Mouse (Mus musculus) limb, embryonic 12.5 days (tissue): Measurements from ENCODE around the gene Mllt3. TPM values are rescaled to one million over a fixed set of nuclear protein-coding genes. Genes with fewer than 3 reads are reported as not detected.

Experiments used
- ATAC-seq: fragments of 200-750 bp; cut with Nextera tagmentation; 2 replicates; pipeline ENCODE4 v1.8.0; 2017; ENCODE audit warnings: low read depth, moderate TSS enrichment; ENCODE audit not compliant: insufficient number of reproducible peaks, insufficient read depth, low FRiP score, low TSS enrichment
- H3K27ac ChIP-seq: fragments of 300-500 bp; sonication (generic); 2 replicates; pipeline ENCODE4 v1.5.1; 2016; ENCODE audit warnings: mild to moderate bottlenecking, moderate library complexity
- H3K27me3 ChIP-seq: fragments of 300-500 bp; sonication (generic); 2 replicates; pipeline ENCODE4 v1.6.1; 2016; ENCODE audit warnings: mild to moderate bottlenecking, moderate library complexity
- H3K36me3 ChIP-seq: fragments of 300-500 bp; sonication (generic); 2 replicates; pipeline ENCODE4 v1.6.1; 2016; ENCODE audit warnings: mild to moderate bottlenecking, moderate library complexity
- H3K4me1 ChIP-seq: fragments of 300-500 bp; sonication (generic); replicated peaks from 2 replicates; pipeline ENCODE4 v1.6.1; 2016
- H3K4me2 ChIP-seq: fragments of 300-500 bp; sonication (generic); 2 replicates; pipeline ENCODE4 v1.6.1; 2016; ENCODE audit warnings: mild to moderate bottlenecking, moderate library complexity
- H3K4me3 ChIP-seq: fragments of 300-500 bp; sonication (generic); replicated peaks from 2 replicates; pipeline ENCODE4 v1.5.1; 2016; ENCODE audit warnings: mild to moderate bottlenecking
- H3K9ac ChIP-seq: fragments of 300-500 bp; sonication (generic); replicated peaks from 2 replicates; pipeline ENCODE4 v1.6.1; 2016; ENCODE audit warnings: mild to moderate bottlenecking, moderate library complexity
- H3K9me3 ChIP-seq: fragments of 300-500 bp; sonication (generic); 2 replicates; pipeline ENCODE4 v1.6.1; 2016; ENCODE audit warnings: mild to moderate bottlenecking, moderate library complexity
- WGBS: fragments of 180-500 bp; shearing (Covaris S2); methylation state at CpG from one replicate; pipeline ENCODE4 v1.1.7; 2016; 5-methylcytosine and 5-hydroxymethylcytosine counted together
- polyA plus RNA-seq: library from polyadenylated mRNA; unstranded; fragments of >200 nt; fragmentation: Nextera tagmentation; extraction: Ambion mirVana; gene quantifications from 2 replicates; pipeline ENCODE4 v1.2.1, GENCODE M21; 2016

Mllt3 gene
- polyA plus RNA-seq, 1 experiment from 2014 or later = 63.8 TPM

DNA sequence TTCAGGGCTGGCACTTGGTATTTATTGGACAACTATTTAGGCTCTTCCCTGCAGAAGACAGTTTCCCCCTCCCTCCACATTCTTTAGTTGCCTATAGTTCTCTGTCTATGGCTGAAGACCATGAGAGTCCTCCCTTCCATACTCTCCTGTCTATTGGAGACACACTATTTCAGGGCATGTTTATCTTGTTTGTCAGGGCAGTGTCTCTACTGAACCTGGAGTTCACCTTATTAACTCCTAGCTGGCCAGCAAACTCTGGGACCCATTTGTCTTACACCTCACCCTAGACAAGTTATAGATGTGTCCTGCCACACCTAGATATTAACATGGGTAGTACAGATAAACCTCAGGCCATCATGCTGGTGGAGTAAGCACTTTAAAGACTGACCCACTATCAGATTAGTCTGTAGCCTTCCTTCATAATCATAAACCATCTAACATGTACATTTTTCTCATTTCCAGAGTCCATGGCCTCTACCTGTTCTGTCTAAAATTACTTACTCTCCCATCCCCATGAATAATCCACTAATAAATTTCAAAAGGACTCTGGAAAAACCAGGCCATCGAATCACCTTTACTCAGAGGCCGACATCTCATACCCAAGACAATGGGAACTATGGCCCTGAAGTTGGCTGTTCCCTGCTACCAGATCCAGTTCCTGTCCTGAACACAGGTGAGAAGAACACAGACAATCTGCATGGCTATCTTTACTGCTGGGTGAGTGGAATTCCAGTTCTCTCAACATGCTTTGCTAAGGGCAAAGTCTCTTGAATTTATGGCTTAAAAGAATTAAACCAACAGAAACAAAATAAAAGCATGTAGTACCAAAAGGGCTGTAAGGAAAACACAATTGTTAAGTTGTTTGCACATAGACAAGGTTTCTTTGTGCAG is 195.4 kb downstream of the Mllt3 start:
- H3K9ac ChIP-seq = no peak overlapping the region

DNA sequence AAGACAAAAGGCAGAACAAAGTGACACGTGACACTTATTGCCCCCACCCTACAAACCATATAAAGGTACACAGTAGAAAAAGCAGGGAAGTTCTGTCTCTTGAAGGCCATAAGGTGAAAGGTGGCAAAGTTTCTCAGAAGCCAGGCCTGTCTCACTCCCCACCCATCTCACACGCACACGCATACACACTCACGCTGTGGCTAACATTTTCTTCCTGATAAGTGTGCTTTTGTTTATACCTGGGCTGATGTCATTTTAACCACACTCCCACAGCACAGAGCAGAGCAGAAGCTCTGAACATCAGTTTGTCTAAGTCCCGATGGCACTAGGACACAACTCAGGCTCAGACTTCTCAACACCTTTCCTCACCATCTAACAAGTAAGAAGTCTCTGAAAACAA is 196.9 kb downstream of the Mllt3 start:
- H3K9me3 ChIP-seq = no peaks in the 10 kb centered on the region
- no peak overlapping the region for H3K9ac ChIP-seq
- H3K36me3 ChIP-seq = no peaks in the 10 kb centered on the region; the same call in 1 of the 2 replicates
- H3K27me3 ChIP-seq = no peaks in the 10 kb centered on the region
- H3K4me1 ChIP-seq = peaks cover 38% of the 10 kb centered on the region
- no peak for ATAC-seq
- no peak overlapping the region for H3K4me3 ChIP-seq
- H3K27ac ChIP-seq = no peak overlapping the region
- WGBS = 72% methylated on average over 5 of the region's 5 CpGs
- no peak overlapping the region for H3K4me2 ChIP-seq

More for the DNA sequence above, 195.4 kb downstream of the Mllt3 start:
- H3K27ac ChIP-seq = no peak overlapping the region
- no peaks in the 10 kb centered on the region for H3K9me3 ChIP-seq
- no peak for ATAC-seq
- no peaks in the 10 kb centered on the region; the same call in 1 of the 2 replicates for H3K36me3 ChIP-seq
- peaks cover 38% of the 10 kb centered on the region for H3K4me1 ChIP-seq
- H3K4me2 ChIP-seq = no peak overlapping the region
- 96% methylated on average over 2 of the region's 2 CpGs for WGBS
- H3K27me3 ChIP-seq = no peaks in the 10 kb centered on the region
- no peak overlapping the region for H3K4me3 ChIP-seq

DNA sequence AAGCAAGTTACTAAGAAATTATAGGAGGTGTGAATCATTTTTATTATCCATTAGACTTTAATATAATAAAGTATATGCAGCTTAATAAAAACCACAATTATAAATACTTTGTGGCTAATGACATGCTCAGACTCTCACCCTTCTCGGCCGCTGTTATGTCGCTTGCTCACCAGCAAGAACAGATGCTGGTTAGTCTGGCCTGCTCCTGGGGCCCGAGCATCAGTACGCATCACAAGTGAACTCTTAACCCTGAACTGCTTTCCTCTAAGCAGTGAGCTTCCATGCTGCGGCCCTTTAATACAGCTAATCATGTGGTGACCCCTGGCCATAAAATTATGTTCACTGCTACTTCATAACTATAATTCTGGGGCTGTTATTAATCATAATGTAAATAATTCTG is 198.0 kb downstream of the Mllt3 start:
- H3K36me3 ChIP-seq = no peaks in the 10 kb centered on the region; the same call in 1 of the 2 replicates
- H3K4me2 ChIP-seq = no peak overlapping the region
- WGBS = 20% methylated on average over 6 of the region's 6 CpGs
- H3K9ac ChIP-seq = no peak overlapping the region
- H3K4me3 ChIP-seq = no peak overlapping the region
- H3K9me3 ChIP-seq = no peaks in the 10 kb centered on the region
- H3K27ac ChIP-seq = 0 out of 2 replicates have a peak overlapping the region, but pooled peaks have one; percentile 41
- no peak for ATAC-seq
- peaks cover 37% of the 10 kb centered on the region for H3K4me1 ChIP-seq
- H3K27me3 ChIP-seq = no peaks in the 10 kb centered on the region

DNA sequence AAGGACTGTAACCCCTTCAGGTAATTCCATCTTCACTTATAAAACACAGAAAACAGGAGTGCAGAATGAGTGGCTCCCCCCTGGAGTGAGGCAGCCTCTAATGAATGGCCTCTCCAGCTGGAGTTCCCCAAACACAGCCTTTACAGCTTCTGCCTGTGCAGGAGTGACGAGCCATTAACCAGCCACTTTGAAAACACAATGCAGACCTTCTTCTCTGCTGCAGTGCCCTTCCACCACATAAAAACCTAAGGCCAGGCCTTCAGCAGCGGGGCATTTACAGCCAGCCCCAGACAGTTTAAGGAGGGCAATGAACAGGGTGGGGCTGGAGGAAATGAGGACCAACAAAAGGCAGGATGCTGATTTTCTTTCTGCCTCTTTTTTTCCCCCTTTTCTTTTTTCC is 198.9 kb downstream of the Mllt3 start:
- ATAC-seq = peak; percentile 84
- no peaks in the 10 kb centered on the region for H3K9me3 ChIP-seq
- H3K36me3 ChIP-seq = no peaks in the 10 kb centered on the region; the same call in 1 of the 2 replicates
- H3K9ac ChIP-seq = no peak overlapping the region
- no peak overlapping the region for H3K4me3 ChIP-seq
- WGBS = 14% methylated on average over 2 of the region's 2 CpGs
- peaks cover 37% of the 10 kb centered on the region for H3K4me1 ChIP-seq
- no peaks in the 10 kb centered on the region for H3K27me3 ChIP-seq
- peak overlapping the region; percentile 36; the same call in 1 of the 2 replicates for H3K27ac ChIP-seq
- H3K4me2 ChIP-seq = peak overlapping the region; percentile 11; the same call in 1 of the 2 replicates

DNA sequence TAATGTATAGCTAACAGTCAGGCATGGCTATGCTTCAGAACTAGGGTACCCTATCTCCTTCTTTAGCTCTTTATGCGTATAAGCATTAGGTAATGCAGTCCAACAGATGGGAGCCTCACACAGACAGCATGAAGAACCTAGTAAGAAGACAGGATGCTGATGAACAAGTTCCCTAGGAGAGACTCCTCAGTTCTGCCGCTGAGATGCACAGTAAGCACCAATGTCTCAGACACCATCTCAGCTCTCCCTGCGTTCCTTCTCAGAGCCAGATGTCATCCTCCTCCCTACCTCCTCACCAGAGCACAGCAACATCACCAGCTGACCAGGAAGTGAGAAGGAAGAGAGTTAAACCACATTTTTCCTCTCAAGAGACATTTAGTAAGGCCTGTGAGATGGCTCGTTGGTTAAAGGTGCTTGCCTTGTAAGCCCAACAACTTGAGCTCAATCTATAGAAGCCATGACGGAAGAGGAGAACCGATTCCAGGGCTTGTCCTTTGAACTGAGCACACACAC is 202.3 kb downstream of the Mllt3 start:
- Histone ChIP-seq H3K9me3 (no peaks in the 10 kb centered on the region), H3K4me1 (peaks cover 30% of the 10 kb centered on the region), H3K4me2 (no peak overlapping the region), H3K36me3 (no peaks in the 10 kb centered on the region), H3K9ac (no peak overlapping the region), H3K27me3 (no peaks in the 10 kb centered on the region), H3K4me3 (no peak overlapping the region), H3K27ac (no peak overlapping the region)
- WGBS = 88% methylated on average over 6 of the region's 6 CpGs
- no peak for ATAC-seq

DNA sequence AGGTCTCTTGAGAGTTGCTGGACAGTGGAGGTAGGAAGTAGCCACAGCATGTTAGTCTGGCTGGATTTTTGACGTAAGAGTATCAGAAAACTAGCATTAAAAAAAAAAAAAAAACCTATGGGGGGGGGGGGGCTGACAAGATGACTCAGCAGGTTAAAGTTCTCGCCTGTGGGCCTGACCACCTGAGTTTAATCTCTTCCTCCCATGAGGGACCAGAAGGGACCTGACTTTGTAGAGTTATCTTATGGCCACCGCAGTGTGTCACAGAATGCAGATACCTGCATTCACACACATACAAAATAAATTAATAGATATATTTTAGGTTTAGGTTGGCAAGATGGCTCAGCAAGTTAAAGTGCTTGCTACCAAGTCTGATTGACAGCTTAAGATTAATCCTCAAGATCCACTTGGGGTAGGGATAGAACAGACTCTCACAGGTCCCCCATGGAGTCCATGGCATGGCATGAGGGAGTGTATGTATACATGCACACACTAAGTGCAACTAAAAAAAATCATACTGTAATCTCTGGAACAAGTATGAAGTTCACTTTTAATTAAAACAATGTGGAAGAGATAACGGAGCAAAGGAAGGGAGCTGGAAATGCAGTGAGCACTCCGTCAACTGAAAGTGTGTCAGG is 203.6 kb downstream of the Mllt3 start:
- Histone ChIP-seq H3K4me1 (peaks cover 18% of the 10 kb centered on the region), H3K4me3 (no peak overlapping the region), H3K27ac (no peak overlapping the region), H3K4me2 (no peak overlapping the region), H3K27me3 (no peaks in the 10 kb centered on the region), H3K9me3 (no peaks in the 10 kb centered on the region), H3K36me3 (no peaks in the 10 kb centered on the region), H3K9ac (no peak overlapping the region)
- WGBS = 82% methylated on average over 5 of the region's 5 CpGs
- ATAC-seq = no peak

DNA sequence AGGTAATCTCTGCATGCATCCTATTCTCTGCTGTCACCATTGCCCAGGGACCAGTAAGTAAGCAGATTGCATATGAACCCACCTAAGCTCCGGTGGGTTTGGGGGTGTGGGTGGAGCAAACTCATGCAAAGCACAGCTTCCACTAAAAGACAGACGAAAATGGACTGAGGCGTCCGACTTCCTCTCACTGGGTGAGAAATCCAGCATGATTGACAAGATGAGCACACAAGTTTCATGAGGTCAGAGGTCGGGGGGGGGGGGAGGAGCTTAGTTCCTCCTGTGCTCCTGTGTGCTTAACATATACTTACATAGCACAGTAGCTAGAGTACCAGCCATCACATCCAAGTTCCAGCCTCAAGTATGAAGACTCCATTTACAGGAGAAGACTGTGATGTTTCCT is 206.8 kb downstream of the Mllt3 start:
- Histone ChIP-seq H3K27ac (no peak overlapping the region), H3K9ac (no peak overlapping the region), H3K36me3 (peaks cover 4% of the 10 kb centered on the region; the same call in 1 of the 2 replicates), H3K27me3 (no peaks in the 10 kb centered on the region), H3K9me3 (no peaks in the 10 kb centered on the region), H3K4me2 (no peak overlapping the region), H3K4me3 (no peak overlapping the region), H3K4me1 (peaks cover 12% of the 10 kb centered on the region)
- no peak for ATAC-seq
- 77% methylated on average over 5 of the region's 5 CpGs for WGBS

DNA sequence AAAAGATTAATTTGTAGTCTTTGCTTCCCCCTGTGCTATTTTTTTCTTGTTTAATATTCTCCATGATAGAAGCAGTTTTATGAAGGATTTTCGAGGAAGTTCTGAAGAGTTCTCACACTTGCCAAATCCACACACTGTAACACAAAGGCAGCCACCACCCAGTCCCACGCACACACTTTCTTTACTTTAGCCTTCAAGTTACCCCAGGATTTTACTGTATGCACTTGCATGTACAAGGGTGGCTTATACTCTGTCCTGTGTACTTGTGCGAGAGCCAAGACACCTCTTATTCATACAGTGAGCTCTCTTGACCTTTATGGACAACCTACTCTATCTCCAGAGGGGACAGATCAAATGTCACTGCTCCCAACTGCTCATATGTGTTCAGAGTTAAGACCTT is 209.5 kb downstream of the Mllt3 start:
- ATAC-seq = no peak
- Histone ChIP-seq H3K4me3 (no peak overlapping the region), H3K9ac (no peak overlapping the region), H3K27ac (no peak overlapping the region), H3K4me2 (no peak overlapping the region), H3K4me1 (peaks cover 8% of the 10 kb centered on the region), H3K9me3 (no peaks in the 10 kb centered on the region), H3K36me3 (peaks cover 4% of the 10 kb centered on the region; the same call in 1 of the 2 replicates), H3K27me3 (no peaks in the 10 kb centered on the region)
- 88% methylated on average over 3 of the region's 3 CpGs for WGBS

DNA sequence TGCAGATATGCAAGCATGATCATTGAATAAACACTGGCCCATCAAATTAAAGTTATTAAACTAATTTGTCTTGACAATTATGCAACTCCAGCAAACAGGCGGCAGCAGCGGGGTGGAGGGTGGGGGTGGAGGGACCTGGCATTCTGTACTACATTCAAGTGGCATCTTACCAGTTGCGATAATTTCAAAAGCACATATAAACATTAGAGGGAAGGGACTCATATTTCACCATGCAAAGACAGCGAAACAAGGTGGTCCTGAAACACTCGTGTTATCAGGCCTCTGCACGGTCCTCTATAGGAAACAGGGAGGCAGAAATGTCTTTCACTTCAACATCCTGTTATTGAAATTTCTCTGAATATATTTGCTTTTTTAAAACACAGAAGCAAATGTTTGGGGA is 210.0 kb downstream of the Mllt3 start:
- Histone ChIP-seq H3K4me3 (no peak overlapping the region), H3K9me3 (no peaks in the 10 kb centered on the region), H3K27me3 (no peaks in the 10 kb centered on the region), H3K4me1 (peaks cover 8% of the 10 kb centered on the region), H3K4me2 (no peak overlapping the region), H3K27ac (no peak overlapping the region), H3K9ac (no peak overlapping the region), H3K36me3 (peaks cover 4% of the 10 kb centered on the region; the same call in 1 of the 2 replicates)
- 82% methylated on average over 6 of the region's 6 CpGs for WGBS
- no peak for ATAC-seq

DNA sequence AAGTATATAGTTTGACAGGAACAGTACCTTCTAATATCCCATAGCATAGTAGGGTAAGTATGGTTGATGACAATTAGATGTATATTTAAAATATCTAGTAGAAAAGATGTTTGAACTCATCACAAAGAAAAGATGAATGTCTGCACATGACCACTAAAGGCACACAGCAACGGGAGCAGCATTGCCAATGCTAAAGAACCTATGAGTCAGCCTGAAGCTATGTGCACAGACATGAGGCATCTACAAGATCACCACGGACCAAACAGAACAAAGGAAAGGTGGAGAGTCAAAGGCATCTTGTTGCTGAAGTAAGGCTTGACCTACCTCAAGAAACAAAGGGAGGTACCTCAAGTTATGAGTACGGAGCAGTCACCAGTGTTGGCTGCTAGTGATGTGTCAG is 212.3 kb downstream of the Mllt3 start:
- H3K4me2 ChIP-seq = no peak overlapping the region
- no peak overlapping the region for H3K4me3 ChIP-seq
- ATAC-seq = no peak
- H3K36me3 ChIP-seq = peaks cover 4% of the 10 kb centered on the region; the same call in 1 of the 2 replicates
- no peaks in the 10 kb centered on the region for H3K9me3 ChIP-seq
- 90% methylated on average over 3 of the region's 3 CpGs for WGBS
- H3K9ac ChIP-seq = no peak overlapping the region
- H3K27ac ChIP-seq = no peak overlapping the region
- H3K27me3 ChIP-seq = no peaks in the 10 kb centered on the region
- peaks cover 8% of the 10 kb centered on the region for H3K4me1 ChIP-seq

DNA sequence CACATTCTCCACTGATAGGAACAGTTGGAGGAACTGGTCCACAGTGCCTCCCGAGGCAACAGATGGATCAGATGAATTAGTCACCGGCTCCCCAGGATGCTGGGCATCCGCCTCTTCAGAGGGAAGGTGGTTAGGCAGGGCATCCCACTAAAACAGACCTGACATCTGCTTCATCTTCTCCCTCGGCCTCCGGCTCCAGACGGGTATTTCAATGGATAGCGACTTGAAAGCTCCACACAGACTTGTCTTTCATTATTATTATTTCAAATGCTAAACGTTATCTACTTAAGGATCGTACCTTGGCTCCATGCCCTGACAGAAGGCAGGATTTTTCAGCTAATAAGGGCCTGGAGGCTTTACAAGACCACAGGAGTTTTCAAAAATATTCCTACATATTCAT is 214.0 kb downstream of the Mllt3 start:
- no peak for ATAC-seq
- Histone ChIP-seq H3K9me3 (no peaks in the 10 kb centered on the region), H3K4me3 (no peak overlapping the region), H3K4me1 (peaks cover 5% of the 10 kb centered on the region), H3K36me3 (peaks cover 4% of the 10 kb centered on the region; the same call in 1 of the 2 replicates), H3K4me2 (no peak overlapping the region), H3K27ac (no peak overlapping the region), H3K9ac (no peak overlapping the region), H3K27me3 (no peaks in the 10 kb centered on the region)
- WGBS = 65% methylated on average over 9 of the region's 9 CpGs
